Mouse (Mus musculus) retina, postnatal 1 day (tissue): ENCODE measurements at regions not wholly inside any gene's neighbourhood (a gene's known extent, or its start where the extent isn't known, plus 50 kb on each side); places are given as distances from the start of the nearest gene placed in this dataset.
A peak's percentile ranks its signal among the peaks of the same experiment; 100 is the strongest.

Experiments used
- DNase-seq: peaks from one replicate; pipeline ENCODE4 v3.0.0-alpha.2; 2012

GRCm38 (mm10) chr1:64195970-64196491, 73.9 kb upstream of the Klf7 start:
- peak; percentile 77 for DNase-seq

- no peak for DNase-seq
Observed at GRCm38 (mm10) chr1:64195294-64195693, 73.2 kb upstream of the Klf7 start.

GRCm38 (mm10) chr1:64193150-64193838, 71.2 kb upstream of the Klf7 start:
- peak; percentile 65 for DNase-seq

DNA sequence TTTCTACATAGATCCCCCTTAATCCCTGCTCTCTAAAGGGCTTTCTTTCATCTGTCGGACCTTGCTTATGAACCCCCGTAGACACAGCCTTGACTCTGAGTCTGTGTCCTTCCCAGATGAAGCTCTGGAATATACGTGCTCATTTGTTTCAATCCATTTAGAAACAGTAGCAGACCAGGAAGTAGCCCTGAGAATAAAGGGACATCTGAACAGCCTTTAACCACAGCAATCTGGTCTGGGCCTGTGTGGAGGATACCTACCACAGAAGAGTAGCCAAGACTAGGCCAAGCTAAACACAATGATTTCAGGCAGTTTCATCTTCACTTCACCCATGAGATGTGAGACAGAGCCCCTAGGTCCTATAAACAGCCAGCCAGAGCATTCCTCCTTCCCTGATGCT, 70.7 kb upstream of the Klf7 start:
- no peak for DNase-seq

- peak; percentile 80 for DNase-seq
Observed at GRCm38 (mm10) chr1:64191242-64192220, 69.4 kb upstream of the Klf7 start.

DNA sequence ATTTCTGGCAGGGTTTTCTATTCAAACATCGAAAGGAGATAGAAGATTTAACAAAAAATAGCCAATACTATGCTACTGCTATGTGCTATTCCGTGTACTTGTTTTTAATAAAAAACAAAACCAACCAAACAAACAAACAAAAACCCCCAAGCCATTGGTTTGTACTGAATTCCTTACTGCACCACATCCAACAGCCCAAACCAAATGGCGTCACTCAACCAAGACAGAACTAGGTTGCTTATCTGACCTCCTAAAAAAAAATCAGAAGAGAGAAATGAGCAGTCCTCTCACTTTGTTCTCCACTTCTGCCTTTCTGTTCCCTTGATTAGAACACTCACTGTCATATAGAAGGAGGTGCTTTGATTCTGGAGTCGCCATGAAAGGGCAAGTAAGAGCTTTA, 68.6 kb upstream of the Klf7 start:
- DNase-seq = no peak

- DNase-seq = no peak
Observed at GRCm38 (mm10) chr1:64190097-64190496, 68.0 kb upstream of the Klf7 start.

- DNase-seq = no peak
Observed at GRCm38 (mm10) chr1:64189471-64189870, 67.4 kb upstream of the Klf7 start.

DNA sequence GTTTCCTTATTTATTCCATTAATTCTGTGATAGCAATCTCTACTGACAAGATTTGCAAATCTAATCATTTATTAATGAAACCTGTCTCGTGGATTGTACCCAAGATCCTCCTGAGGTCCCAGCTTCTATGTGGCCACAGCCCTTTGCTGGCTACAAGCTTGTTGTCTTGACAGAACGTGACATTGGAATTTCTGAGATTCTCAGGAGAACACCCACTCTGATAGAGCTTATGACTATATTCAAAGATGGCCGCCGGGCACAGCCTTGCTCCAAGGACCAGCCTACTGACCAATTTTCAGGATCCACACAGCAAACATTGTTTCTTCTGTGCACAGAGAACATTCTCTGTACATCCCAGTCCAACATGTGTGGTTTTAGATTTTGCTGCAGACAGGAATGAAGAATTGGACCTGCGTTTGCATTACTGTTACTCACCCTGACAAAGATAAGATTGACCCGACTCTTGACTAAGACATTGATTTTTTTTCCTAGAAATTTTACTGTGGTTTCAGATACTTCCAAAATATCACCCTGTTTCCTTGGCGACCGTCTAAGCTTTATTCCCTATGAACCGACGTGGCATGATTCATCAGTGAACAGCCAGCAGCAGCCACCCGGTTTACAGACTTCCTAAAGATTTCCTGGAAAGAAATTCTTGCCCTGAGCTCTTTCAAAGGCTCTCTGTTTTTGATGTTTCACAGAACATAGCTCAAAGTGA, 65.9 kb upstream of the Klf7 start:
- peak; percentile 40 for DNase-seq

- DNase-seq = no peak
Observed at GRCm38 (mm10) chr1:64173708-64174107, 51.6 kb upstream of the Klf7 start.

DNA sequence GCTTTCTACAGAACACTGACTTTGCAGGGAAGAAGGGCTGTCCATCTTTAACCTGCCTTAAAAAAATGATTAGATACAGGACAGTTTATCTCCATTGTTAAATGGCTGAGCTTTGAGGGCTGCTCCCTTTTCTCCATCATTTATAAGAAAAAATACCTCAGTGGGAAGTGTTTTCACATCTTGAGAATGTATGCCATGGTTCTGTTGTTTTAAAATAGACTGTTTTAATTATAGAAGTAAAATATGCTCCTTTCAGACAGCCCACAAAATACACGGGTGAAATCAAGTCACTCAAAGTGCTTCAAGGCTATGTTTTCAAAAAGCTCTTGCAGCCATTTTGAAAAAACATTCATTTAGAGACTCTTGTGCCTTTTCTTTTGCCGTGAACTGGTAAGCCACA, 50.0 kb upstream of the Klf7 start:
- DNase-seq = no peak
